ENCODE assay signal across 11 mouse cellular contexts in the genomic region with DNA sequence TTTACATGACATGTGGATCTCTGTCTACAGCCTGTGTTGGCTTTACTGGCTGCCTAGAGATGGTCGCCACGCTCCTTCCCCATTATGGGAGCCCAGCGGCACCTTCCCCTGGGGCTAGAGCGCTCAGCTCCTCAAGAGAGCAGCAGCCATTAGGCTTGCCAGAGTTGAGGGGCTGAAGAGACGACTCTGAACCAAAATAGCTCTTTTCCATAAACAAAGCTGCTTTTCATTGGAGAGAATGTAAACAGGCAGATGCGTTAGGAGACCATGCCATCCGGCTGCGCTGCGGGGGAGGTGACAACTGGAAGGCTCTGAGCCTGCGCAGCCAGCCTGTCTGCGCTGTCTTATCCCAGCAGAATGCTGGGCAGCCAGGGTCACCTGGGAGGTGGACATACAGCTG. TPM values are rescaled to one million over a fixed set of nuclear protein-coding genes. Genes with fewer than 3 reads are reported as not detected.
DNase-seq lines count a peak whose midpoint lies in the region; ATAC-seq and TF ChIP-seq lines count a peak whose summit lies in the region.
"Had no signal": no experiment of that assay in that cellular context is flagged by ENCODE, and none has a peak within 500 bp of the region (broad histone marks: within the 10 kb centered on the region; RNA-seq: fewer than 3 reads in every experiment).

No protein-coding gene starts in this region.

- no peaks in the 10 kb centered on the region for H3K27me3 ChIP-seq in lung, embryonic 14.5 days (ENCODE audit: insufficient read depth, low read length)
- H3K27me3 ChIP-seq in intestine, embryonic 14.5 days (replicated peaks; ENCODE audit: control insufficient read depth, insufficient read depth, low read length): no peaks in the 10 kb centered on the region
- no peaks in the 10 kb centered on the region for H3K27me3 ChIP-seq in small intestine, adult 2 months (ENCODE audit: control insufficient read depth, insufficient read depth, low read length)
- H3K27me3 ChIP-seq: kidney, embryonic 15.5 days had no signal

- ATAC-seq in lung, embryonic 14.5 days (ENCODE audit: insufficient read depth): peak; percentile 84
- no peak for ATAC-seq in intestine, embryonic 14.5 days (replicated peaks; ENCODE audit: low FRiP score, low TSS enrichment, low read depth)
- ATAC-seq: liver, embryonic 12.5 days had no signal

- 30% methylated on average over 11 of the region's 11 CpGs for WGBS in lung, embryonic 14.5 days
- WGBS in intestine, embryonic 14.5 days: 32% methylated on average over 11 of the region's 11 CpGs
- WGBS in small intestine, adult 2 months: 66% methylated on average over 11 of the region's 11 CpGs

- H3K4me1 ChIP-seq in lung, embryonic 14.5 days (ENCODE audit: insufficient read depth): peaks cover 10% of the 10 kb centered on the region; the same call in 1 of the 2 replicates
- H3K4me1 ChIP-seq in intestine, embryonic 14.5 days (replicated peaks; ENCODE audit: control insufficient read depth, insufficient read depth, low read length): no peaks in the 10 kb centered on the region; the same call in 1 of the 2 replicates
- H3K4me1 ChIP-seq in small intestine, adult 2 months (ENCODE audit: control insufficient read depth, insufficient read depth, insufficient read length, low read length): no peaks in the 10 kb centered on the region
- H3K4me1 ChIP-seq: kidney, embryonic 15.5 days; liver, embryonic 12.5 days had no signal

- peak overlapping the region; percentile 23; the same call in 1 of the 2 replicates for H3K4me2 ChIP-seq in lung, embryonic 14.5 days
- no peak overlapping the region for H3K4me2 ChIP-seq in intestine, embryonic 14.5 days (ENCODE audit: low read length)
- H3K4me2 ChIP-seq: kidney, embryonic 15.5 days; liver, embryonic 12.5 days had no signal

- H3K27ac ChIP-seq in lung, embryonic 14.5 days (ENCODE audit: low read depth): peak overlapping the region; percentile 71
- peak overlapping the region; percentile 48; the same call in 1 of the 2 replicates for H3K27ac ChIP-seq in intestine, embryonic 14.5 days (ENCODE audit: low read depth)
- 0 out of 2 replicates have a peak overlapping the region, but pooled peaks have one; percentile 7 for H3K27ac ChIP-seq in small intestine, adult 2 months (ENCODE audit: insufficient read depth, low read depth, low read length)
- H3K27ac ChIP-seq: kidney, embryonic 15.5 days; liver, embryonic 12.5 days had no signal

- no peak overlapping the region; the same call in 1 of the 2 replicates for H3K9ac ChIP-seq in lung, embryonic 14.5 days
- H3K9ac ChIP-seq in intestine, embryonic 14.5 days (ENCODE audit: low read length): no peak overlapping the region
- H3K9ac ChIP-seq: kidney, embryonic 15.5 days; liver, embryonic 12.5 days had no signal

- no peaks in the 10 kb centered on the region for H3K9me3 ChIP-seq in lung, embryonic 14.5 days (ENCODE audit: low read depth, low read length)
- H3K9me3 ChIP-seq in intestine, embryonic 14.5 days (ENCODE audit: control insufficient read depth, low read length): no peaks in the 10 kb centered on the region
- H3K9me3 ChIP-seq: kidney, embryonic 15.5 days; liver, embryonic 12.5 days had no signal

- no peak for TF ChIP-seq POLR2A in small intestine, adult 2 months (IDR thresholded peaks at IDR 0.05; ENCODE audit: low read depth, low read length)

- no peaks in the 10 kb centered on the region for H3K36me3 ChIP-seq in lung, embryonic 14.5 days (ENCODE audit: insufficient read depth)
- no peaks in the 10 kb centered on the region for H3K36me3 ChIP-seq in intestine, embryonic 14.5 days (ENCODE audit: control insufficient read depth, insufficient read depth, low read length)
- no peaks in the 10 kb centered on the region for H3K36me3 ChIP-seq in small intestine, adult 2 months (ENCODE audit: control insufficient read depth, insufficient read depth, low read length)
- H3K36me3 ChIP-seq: kidney, embryonic 15.5 days; liver, embryonic 12.5 days had no signal

- no peak for TF ChIP-seq CTCF in lung, embryonic 14.5 days (IDR thresholded peaks at IDR 0.05; ENCODE audit: low read depth)
- no peak for TF ChIP-seq CTCF in small intestine, adult 2 months (IDR thresholded peaks at IDR 0.05; ENCODE audit: extremely low read depth, insufficient read length, insufficient replicate concordance, low read depth, low read length)

- DNase-seq in lung, embryonic 14.5 days: peak; percentile 84
- no peak for DNase-seq in lung, postnatal 36 days
- peak; percentile 57 for DNase-seq in intestine, embryonic 14.5 days (ENCODE audit: low spot score)
- peak; percentile 21 to 23 for DNase-seq in layer of hippocampus, postnatal 25 days (ENCODE audit: extremely low spot score in 1 of 2, low spot score in 1 of 2)
- no peak for DNase-seq in B cell, adult 2 months
- no peak for DNase-seq in urinary bladder, adult 18-20 months (ENCODE audit: low spot score in 2 of 2)
- DNase-seq: retina, postnatal 1 day had no signal

- no peak overlapping the region for H3K4me3 ChIP-seq in lung, embryonic 14.5 days (ENCODE audit: low read depth, low read length)
- no peak overlapping the region for H3K4me3 ChIP-seq in intestine, embryonic 14.5 days (ENCODE audit: low read depth, low read length)
- H3K4me3 ChIP-seq in small intestine, adult 2 months (ENCODE audit: low read depth, low read length): no peak overlapping the region
- H3K4me3 ChIP-seq: kidney, embryonic 15.5 days; liver, embryonic 12.5 days had no signal

RNA-seq across cellular contexts. Expression of gene Myl10, which starts 55.1 kb away (rescaled TPM):
- polyA plus RNA-seq in lung, embryonic 14.5 days (2014; fragmentation: Nextera tagmentation; extraction: Ambion mirVana): not detected in 2 replicates
- not detected in 2 replicates for polyA plus RNA-seq in intestine, embryonic 14.5 days (2014; fragmentation: Nextera tagmentation; extraction: Ambion mirVana)
- total RNA-seq in layer of hippocampus, postnatal 25 days (2021): not detected
- not detected in 2 replicates for polyA plus RNA-seq in small intestine, adult 2 months (2012; rRNA removed)
- polyA plus RNA-seq: heart, postnatal 0 days; kidney, embryonic 15.5 days; liver, embryonic 12.5 days had no signal

Comparison
In these comparisons a context has a peak if more than half of its experiments do, and no peak if none do; other contexts are left out.
1. DNase-seq: peak in lung, embryonic 14.5 days (single experiment), intestine, embryonic 14.5 days (single experiment) and layer of hippocampus, postnatal 25 days (2 of 2); none in lung, postnatal 36 days (single experiment), B cell, adult 2 months (0 of 2) and urinary bladder, adult 18-20 months (0 of 2).
2. H3K27ac ChIP-seq: peak in every context shown above with its lines; median percentile 71 in lung, embryonic 14.5 days; 48 in intestine, embryonic 14.5 days; 7 in small intestine, adult 2 months.